Mouse (Mus musculus): ENCODE measurements around the gene S1pr4. TPM values are rescaled to one million over a fixed set of nuclear protein-coding genes. Genes with fewer than 3 reads are reported as not detected.

S1pr4 gene
- polyA plus RNA-seq, 1 experiment from 2014 or later = 3.6 TPM

- WGBS = 78% methylated on average over 17 of the region's 17 CpGs
- Histone ChIP-seq H3K36me3 (peaks cover 10% of the 10 kb centered on the region; the same call in 1 of the 2 replicates), H3K9me3 (no peaks in the 10 kb centered on the region), H3K4me2 (peak overlapping the region; percentile 92), H3K9ac (peak overlapping the region; percentile 21; the same call in 1 of the 2 replicates), H3K27ac (no peak overlapping the region), H3K4me3 (peak overlapping the region; percentile 99), H3K4me1 (peaks cover 26% of the 10 kb centered on the region), H3K27me3 (no peaks in the 10 kb centered on the region)
- ATAC-seq (ENCODE audit: borderline replicate concordance, extremely low read depth, low FRiP score, low TSS enrichment) = no peak
These were observed 2.3 kb downstream of the S1pr4 start for GRCm38 (mm10) chr10:81497401-81498270.

GRCm38 (mm10) chr10:81496969-81497368, 3.0 kb downstream of the S1pr4 start:
- Histone ChIP-seq H3K4me3 (peak overlapping the region; percentile 99), H3K36me3 (peaks cover 16% of the 10 kb centered on the region), H3K4me1 (peaks cover 26% of the 10 kb centered on the region), H3K9ac (peak overlapping the region; percentile 21; the same call in 1 of the 2 replicates), H3K27ac (no peak overlapping the region; the same call in 1 of the 2 replicates), H3K9me3 (no peaks in the 10 kb centered on the region), H3K4me2 (peak overlapping the region; percentile 92), H3K27me3 (no peaks in the 10 kb centered on the region)
- no peak for ATAC-seq (ENCODE audit: borderline replicate concordance, extremely low read depth, low FRiP score, low TSS enrichment)
- 31% methylated on average over 4 of the region's 4 CpGs for WGBS

GRCm38 (mm10) chr10:81496264-81496901, 3.5 kb downstream of the S1pr4 start, which contains the start of gene Ncln:
TSS of gene Ncln (minus strand) at chr10:81496392.
- peak; percentile 97 for ATAC-seq (ENCODE audit: borderline replicate concordance, extremely low read depth, low FRiP score, low TSS enrichment)
- no peaks in the 10 kb centered on the region for H3K27me3 ChIP-seq
- H3K27ac ChIP-seq = peak within 1 kb of the TSS; percentile 80
- no peaks in the 10 kb centered on the region for H3K9me3 ChIP-seq
- H3K4me3 ChIP-seq = peak within 1 kb of the TSS; percentile 99
- H3K4me2 ChIP-seq = peak within 1 kb of the TSS; percentile 92
- peaks cover 22% of the 10 kb centered on the region for H3K36me3 ChIP-seq
- under 1% methylated on average over 45 of the region's 45 CpGs for WGBS
- H3K9ac ChIP-seq = peak within 1 kb of the TSS; percentile 94
- peaks cover 26% of the 10 kb centered on the region for H3K4me1 ChIP-seq

- WGBS = under 1% methylated on average over 41 of the region's 41 CpGs
- peak; percentile 30; the same call in 1 of the 2 replicates for ATAC-seq (ENCODE audit: borderline replicate concordance, extremely low read depth, low FRiP score, low TSS enrichment)
- no peak overlapping the region for H3K27ac ChIP-seq
These were observed 4.2 kb downstream of the S1pr4 start for GRCm38 (mm10) chr10:81495616-81496263.

GRCm38 (mm10) chr10:81495151-81495550, 4.8 kb downstream of the S1pr4 start:
- WGBS = 53% methylated on average over 6 of the region's 6 CpGs
- Histone ChIP-seq H3K4me2 (peak overlapping the region; percentile 92), H3K4me1 (peaks cover 26% of the 10 kb centered on the region), H3K27me3 (no peaks in the 10 kb centered on the region), H3K36me3 (peaks cover 34% of the 10 kb centered on the region), H3K9me3 (no peaks in the 10 kb centered on the region), H3K9ac (peak overlapping the region; percentile 94), H3K27ac (no peak overlapping the region), H3K4me3 (peak overlapping the region; percentile 99)
- ATAC-seq (ENCODE audit: borderline replicate concordance, extremely low read depth, low FRiP score, low TSS enrichment) = no peak

More at GRCm38 (mm10) chr10:81495616-81496263, 4.2 kb downstream of the S1pr4 start:
- Histone ChIP-seq H3K4me1 (peaks cover 26% of the 10 kb centered on the region), H3K9me3 (no peaks in the 10 kb centered on the region), H3K4me3 (peak overlapping the region; percentile 99), H3K4me2 (peak overlapping the region; percentile 92), H3K9ac (peak overlapping the region; percentile 94), H3K36me3 (peaks cover 28% of the 10 kb centered on the region), H3K27me3 (no peaks in the 10 kb centered on the region)

- H3K36me3 ChIP-seq = peaks cover 41% of the 10 kb centered on the region
- ATAC-seq (ENCODE audit: borderline replicate concordance, extremely low read depth, low FRiP score, low TSS enrichment) = no peak
- H3K4me3 ChIP-seq = peak overlapping the region; percentile 99; the same call in 1 of the 2 replicates
- H3K27me3 ChIP-seq = no peaks in the 10 kb centered on the region
- no peak overlapping the region for H3K27ac ChIP-seq
- H3K4me1 ChIP-seq = peaks cover 26% of the 10 kb centered on the region
- H3K9me3 ChIP-seq = no peaks in the 10 kb centered on the region
- H3K9ac ChIP-seq = peak overlapping the region; percentile 94; the same call in 1 of the 2 replicates
- peak overlapping the region; percentile 92 for H3K4me2 ChIP-seq
- 84% methylated on average over 11 of the region's 11 CpGs for WGBS
These were observed 5.5 kb downstream of the S1pr4 start for GRCm38 (mm10) chr10:81494260-81495041.

GRCm38 (mm10) chr10:81493601-81494220, 6.2 kb downstream of the S1pr4 start:
- H3K9ac ChIP-seq = no peak overlapping the region
- peaks cover 48% of the 10 kb centered on the region for H3K36me3 ChIP-seq
- ATAC-seq (ENCODE audit: borderline replicate concordance, extremely low read depth, low FRiP score, low TSS enrichment) = no peak

GRCm38 (mm10) chr10:81492606-81493240, 7.2 kb downstream of the S1pr4 start:
- Histone ChIP-seq H3K27ac (no peak overlapping the region), H3K9me3 (no peaks in the 10 kb centered on the region), H3K4me3 (no peak overlapping the region), H3K4me1 (peaks cover 20% of the 10 kb centered on the region), H3K27me3 (no peaks in the 10 kb centered on the region), H3K4me2 (no peak overlapping the region), H3K36me3 (peaks cover 58% of the 10 kb centered on the region), H3K9ac (no peak overlapping the region)
- no peak for ATAC-seq (ENCODE audit: borderline replicate concordance, extremely low read depth, low FRiP score, low TSS enrichment)
- 87% methylated on average over 11 of the region's 11 CpGs for WGBS

More at GRCm38 (mm10) chr10:81493601-81494220, 6.2 kb downstream of the S1pr4 start:
- H3K9me3 ChIP-seq = no peaks in the 10 kb centered on the region
- no peak overlapping the region for H3K4me3 ChIP-seq
- WGBS = 79% methylated on average over 8 of the region's 8 CpGs
- H3K4me1 ChIP-seq = peaks cover 20% of the 10 kb centered on the region
- no peak overlapping the region for H3K4me2 ChIP-seq
- no peak overlapping the region for H3K27ac ChIP-seq
- H3K27me3 ChIP-seq = no peaks in the 10 kb centered on the region

GRCm38 (mm10) chr10:81491018-81491417, 8.9 kb downstream of the S1pr4 start:
- Histone ChIP-seq H3K27ac (no peak overlapping the region), H3K4me2 (no peak overlapping the region), H3K27me3 (no peaks in the 10 kb centered on the region), H3K9me3 (no peaks in the 10 kb centered on the region), H3K36me3 (peaks cover 70% of the 10 kb centered on the region), H3K4me3 (no peak overlapping the region), H3K9ac (no peak overlapping the region), H3K4me1 (peaks cover 14% of the 10 kb centered on the region)
- WGBS = 90% methylated on average over 9 of the region's 9 CpGs
- no peak for ATAC-seq (ENCODE audit: borderline replicate concordance, extremely low read depth, low FRiP score, low TSS enrichment)

GRCm38 (mm10) chr10:81489941-81490340, 10.0 kb downstream of the S1pr4 start:
- peaks cover 7% of the 10 kb centered on the region for H3K4me1 ChIP-seq
- peaks cover 70% of the 10 kb centered on the region for H3K36me3 ChIP-seq
- H3K9me3 ChIP-seq = no peaks in the 10 kb centered on the region
- no peaks in the 10 kb centered on the region for H3K27me3 ChIP-seq
- 77% methylated on average over 14 of the region's 14 CpGs for WGBS
- no peak overlapping the region for H3K4me2 ChIP-seq
- ATAC-seq (ENCODE audit: borderline replicate concordance, extremely low read depth, low FRiP score, low TSS enrichment) = no peak
- H3K4me3 ChIP-seq = no peak overlapping the region
- no peak overlapping the region for H3K9ac ChIP-seq
- H3K27ac ChIP-seq = no peak overlapping the region

Data from lung, embryonic 15.5 days (tissue).